Mouse (Mus musculus): Measurements from ENCODE around the gene Tia1.
A peak's percentile ranks its signal among the peaks of the same experiment; 100 is the strongest.
"Not testable (repeated sequence)": the region's sequence is repeated elsewhere in the genome, so short reads cannot be mapped to it uniquely, and the experiment has no call there.

Tia1 gene

DNA sequence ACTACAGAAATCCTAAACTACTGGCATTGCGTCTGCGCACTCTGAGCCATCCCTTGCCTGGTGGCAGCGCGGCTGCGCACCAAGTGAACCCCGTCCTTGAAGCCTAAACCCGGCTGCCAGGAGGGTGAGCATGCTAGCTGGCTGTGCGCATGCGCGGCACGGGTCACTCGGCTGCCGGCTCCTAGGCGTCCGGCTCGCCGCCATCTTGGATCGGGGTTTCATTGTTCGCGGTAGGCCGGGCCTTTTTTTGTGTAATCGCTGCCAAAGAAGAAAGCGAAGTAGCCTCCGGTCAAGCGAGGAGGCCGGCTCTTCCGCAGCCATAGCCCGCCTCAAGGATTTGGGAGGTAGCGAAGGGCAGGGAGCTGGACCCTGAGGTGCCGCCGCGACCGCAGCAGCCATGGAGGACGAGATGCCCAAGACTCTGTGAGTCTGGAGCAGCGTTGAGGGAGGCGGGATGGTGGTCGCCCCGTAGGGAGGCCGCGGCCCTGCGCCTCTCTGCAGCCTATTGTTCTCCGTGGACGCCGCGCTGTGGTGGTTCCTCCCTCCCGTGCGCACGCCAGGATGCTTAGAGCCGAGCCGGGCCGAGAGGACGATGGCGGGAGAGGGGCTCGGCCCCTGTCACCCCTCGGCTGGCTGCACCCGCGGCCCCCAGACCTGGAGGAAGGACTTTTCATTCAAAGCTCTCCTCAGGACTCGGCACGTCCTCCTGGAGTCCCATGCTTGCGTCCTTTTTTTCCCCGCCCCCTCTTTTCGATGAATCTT, at the start of gene Tia1:
TSS of gene Tia1 (plus strand) at position 120 of the 762 bp plus-strand sequence.
- DNase-seq, result peak; percentile 98 to 99

DNA sequence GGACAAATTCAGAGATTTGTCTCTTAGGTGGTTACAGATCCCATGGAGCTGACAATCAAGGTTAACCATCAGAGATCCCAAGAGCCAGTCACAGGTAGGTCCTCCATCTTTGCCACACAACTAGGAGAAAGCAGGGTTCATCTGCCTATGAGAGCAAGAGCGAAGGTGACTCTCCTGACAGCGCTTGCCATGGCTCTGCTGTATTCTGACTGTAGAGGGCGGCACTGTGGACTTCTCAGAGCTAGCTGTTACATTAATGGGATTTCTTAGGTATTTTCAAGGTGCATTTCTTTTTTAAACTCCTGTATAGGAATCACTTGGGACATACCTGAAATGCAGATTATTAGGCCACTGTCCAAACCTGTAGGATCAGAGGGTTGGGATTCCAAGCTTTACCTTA, 49.1 kb upstream of the Tia1 start:
- DNase-seq, result no peak

DNA sequence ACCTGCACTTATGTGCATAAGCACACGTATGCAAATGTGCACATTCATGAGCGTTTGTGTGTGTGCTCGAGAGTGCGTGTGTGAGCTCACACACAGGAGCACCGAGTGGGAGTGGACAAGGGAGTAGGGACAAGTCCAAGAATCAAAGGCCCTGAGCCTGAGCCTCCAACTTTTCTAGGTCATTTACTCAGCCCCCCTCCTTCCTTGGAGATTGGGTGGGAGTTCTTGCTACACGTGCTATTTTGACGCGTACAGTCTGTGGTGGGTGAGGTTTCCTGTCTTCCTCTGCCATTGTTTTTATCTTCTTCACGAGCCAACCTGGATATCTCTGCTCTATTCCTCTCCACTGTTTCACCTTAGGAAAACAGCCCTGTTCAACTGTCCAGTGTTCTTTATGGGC, 47.1 kb upstream of the Tia1 start:
- no peak for DNase-seq

DNA sequence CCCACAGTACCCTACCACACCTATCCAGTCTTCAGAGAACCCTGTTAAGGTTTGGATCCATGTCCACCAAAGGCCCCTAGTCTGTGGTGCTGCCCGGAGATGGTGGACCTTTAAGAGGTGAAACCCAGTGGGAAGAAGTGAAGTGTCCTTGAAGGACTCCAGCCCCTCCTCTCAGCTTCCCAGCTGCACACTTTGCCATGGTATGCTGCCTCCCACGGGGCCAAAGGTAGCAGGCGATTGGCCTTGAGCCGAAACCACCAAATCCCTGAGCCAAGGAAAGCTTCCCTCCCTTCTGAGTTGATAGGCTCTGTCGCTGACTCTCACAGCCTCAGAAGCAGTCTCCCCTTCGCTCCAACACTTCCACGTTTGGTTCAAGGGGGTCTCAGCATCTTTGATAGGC, 43.3 kb upstream of the Tia1 start:
- no peak for DNase-seq

DNA sequence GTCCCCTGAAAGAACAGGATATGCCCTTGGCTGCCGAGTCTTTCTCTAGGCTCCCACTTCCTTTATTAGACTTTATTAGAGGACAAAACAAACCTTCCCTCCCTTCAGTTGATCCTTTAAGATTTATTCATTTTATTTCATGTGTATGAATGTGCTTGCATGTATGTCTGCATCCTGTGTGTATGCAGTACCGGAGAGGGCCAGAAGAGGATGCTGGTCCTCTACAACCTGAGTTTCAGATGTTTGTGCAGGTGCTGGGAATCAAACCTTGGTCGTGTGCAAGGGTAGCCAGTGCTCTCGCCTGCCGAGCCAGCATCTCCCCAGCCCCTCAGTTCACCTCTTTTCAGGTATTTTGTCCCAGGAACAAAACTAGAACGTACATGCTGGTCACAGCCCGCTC, 42.6 kb upstream of the Tia1 start:
- DNase-seq, result no peak

DNA sequence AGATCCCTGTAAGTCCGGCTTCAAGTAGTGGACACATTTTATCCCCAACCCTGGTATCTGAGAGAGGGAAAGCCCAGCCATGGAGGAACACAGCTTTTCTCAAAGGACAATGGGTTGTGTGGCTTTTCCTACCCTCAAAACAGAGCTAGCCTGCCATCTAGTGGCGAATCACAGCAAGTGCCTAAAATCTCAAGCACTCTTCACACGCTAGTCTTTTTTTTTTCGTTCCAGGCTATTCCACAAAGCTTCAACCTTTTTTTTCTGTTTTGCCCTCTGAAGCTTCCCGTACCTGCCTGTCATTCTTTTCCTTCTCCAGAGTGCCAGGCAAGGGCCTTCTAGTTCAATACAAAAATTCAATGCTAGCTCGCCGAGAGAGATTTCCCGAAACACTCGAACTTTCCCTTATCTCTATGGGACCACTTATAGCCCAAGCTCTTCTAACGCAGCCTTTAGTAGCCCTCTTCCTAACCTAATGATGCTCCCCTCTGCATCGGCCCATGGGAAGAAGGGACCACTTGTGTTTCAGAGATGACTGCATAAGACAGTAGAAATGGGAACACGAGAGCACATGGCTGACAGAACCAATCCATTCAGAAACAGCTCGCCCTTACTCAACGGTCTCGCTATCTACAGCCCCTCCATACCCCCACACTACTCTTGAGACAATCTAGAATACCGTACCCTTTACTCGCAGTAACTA, 39.4 kb upstream of the Tia1 start:
- DNase-seq, result peak; percentile 91 to 92

DNA sequence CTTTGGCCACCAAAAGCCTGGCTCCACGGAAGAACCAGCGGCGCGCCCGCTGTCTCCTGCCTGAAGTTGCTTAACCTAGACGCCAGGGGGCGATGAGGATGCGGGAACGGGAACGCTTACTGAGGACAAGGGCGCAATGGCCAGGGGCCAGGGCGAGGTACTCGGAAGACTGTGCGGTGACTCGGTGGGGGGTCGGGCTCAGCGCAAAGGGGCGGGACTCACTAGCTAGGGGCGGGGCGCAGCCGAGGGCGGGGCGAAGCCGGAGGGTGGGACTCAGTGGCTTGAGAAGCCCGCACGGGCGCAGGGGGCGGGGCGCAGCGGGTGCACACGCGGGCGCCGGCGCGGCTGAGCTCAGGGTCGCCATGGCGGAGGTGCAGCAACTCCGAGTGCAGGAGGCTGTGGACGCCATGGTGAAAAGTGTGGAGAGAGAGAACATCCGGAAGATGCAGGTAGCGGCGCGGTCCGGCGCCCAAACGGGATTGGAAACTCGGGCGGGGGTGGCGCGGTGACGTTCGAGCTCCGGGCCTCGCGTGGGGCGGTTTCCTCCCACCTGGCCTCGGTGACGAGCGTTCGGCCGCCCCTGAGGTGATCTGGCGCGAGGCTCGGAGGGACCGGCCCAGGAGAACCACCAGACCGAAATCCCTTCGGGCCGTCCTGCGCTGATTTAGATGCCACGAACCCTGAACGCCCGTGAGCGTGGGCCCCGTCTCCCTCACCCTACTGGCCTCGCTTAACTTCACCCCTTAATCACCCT, 38.5 kb upstream of the Tia1 start, which contains the start of gene Fam136a:
TSS of gene Fam136a (plus strand) at position 276 of the 754 bp plus-strand sequence.
- peak; percentile 99 for DNase-seq

DNA sequence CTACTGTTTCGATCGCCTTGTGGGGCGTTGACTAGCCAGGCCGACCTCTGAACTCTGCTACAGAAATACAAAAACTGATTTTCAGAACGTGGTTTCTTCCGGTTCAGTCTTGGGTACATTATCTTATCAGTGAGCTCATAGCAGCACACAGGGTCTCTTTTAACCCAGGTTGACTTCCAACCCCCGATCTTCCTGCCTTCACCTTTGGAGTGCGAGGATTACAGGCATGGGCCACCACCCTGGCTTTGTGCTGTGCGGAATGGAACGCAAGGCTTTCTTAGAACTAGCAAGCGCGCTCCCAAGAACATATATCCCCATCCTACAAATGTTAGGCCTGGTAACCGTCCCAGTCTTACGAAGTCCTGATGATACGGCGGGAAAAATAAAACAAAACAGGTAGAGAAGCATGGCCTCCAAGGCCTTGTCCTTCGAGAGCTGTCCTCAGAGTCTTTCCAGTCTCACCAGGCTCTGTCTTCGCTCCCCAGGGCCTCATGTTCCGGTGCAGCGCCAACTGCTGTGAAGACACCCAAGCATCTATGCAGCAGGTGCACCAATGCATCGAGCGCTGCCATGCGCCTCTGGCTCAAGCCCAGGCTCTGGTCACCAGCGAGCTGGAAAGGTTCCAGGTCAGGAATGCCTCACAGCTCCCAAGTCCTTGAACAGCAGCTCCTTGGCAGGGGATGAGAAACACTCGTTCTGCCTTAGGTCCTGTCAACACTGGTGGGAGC, 37.7 kb upstream of the Tia1 start:
- peak; percentile 81 to 83 for DNase-seq

DNA sequence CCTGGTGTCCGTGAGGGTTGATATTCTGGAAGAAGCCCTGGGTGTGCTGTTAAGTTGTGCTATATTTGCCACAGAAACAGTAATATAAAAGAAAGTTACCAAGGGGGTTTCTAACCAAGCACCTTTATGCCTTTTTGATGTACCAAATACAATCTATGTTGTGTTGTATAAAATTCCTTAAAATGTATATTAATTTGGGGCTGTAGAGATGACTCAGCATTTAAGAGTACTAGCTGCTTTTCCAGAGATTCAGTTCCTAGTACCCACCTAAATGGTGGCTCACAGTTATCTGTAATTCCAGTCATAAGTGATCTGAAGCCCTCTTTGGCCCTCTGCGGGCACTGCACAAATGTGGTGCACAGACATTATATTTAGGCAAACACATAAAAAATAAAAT, 37.2 kb upstream of the Tia1 start:
- no peak for DNase-seq

DNA sequence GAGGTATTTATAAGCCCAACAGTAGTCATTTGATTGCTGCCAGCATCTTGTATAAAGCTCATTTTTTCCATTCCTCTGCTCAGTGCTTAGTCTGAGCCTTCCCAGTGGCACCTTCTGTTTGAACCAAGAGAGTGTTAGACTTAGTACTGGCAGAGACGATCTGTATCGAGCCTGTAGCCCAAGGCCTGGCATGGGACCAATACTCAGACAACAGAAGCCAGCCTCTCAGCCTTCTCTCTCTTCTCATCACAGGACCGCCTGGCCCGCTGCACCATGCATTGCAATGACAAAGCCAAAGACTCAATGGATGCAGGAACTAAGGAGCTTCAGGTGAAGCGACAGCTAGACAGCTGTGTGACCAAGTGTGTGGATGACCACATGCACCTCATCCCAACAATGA, 35.5 kb upstream of the Tia1 start:
- peak; percentile 22 to 30 for DNase-seq

DNA sequence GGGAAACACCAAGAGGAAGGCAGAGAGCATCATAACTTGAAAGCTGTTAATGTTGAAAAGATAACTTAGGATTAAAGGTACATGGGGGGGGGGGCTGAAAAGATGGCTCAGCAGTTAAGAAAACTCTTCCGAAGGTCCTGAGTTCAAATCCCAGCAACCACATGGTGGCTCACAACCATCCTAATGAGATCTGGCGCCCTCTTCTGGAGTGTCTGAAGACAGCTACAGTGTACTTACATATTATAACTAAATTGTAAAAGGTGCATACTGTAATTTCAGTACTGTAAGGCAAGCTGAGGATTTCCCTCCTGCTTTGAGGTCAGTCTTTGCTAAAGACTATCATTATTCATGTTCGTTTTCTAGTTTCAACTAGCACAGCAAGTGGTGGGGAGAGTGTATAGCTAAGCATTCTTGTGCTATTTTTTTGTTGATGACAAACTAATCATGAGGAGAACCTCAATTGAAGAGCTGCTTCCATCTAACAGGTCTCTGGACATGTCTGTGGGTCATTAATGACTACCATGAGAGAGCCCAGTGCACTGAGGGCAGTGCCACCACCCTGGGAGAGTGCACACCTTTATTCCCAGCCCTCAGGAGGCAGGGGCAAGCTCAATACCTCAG, 33.8 kb upstream of the Tia1 start:
- peak; percentile 29 to 49 for DNase-seq

DNA sequence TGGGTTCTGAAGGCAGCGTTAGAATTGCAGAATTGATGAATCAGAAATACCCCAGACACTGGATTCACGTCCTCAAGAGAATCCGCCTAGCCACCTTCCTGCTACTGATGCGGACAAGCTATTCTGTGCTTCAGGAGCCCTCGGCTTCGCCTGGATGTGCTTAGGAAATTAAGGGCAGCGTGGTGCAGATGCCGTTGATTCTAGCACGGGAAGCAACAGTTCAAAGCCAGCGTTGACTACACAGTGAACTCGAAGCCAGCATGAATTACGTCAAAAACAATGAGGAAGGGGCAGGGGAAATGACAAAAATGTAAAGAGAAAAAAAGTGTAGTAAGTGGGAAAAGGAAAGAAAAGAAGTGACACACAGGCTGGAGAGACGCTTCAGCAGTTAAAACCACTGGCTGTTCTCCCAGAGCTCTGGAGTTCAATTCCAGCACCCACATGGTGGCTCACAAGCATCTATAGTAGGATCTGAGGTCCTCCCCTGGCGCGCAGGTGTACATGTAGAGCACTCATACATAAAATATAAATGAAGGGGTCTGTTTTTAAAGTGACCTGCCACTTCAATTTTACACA, 33.2 kb upstream of the Tia1 start, which contains the start of gene Snrpg:
TSS of gene Snrpg (plus strand) at position 541 of the 576 bp plus-strand sequence.
- no peak for DNase-seq

DNA sequence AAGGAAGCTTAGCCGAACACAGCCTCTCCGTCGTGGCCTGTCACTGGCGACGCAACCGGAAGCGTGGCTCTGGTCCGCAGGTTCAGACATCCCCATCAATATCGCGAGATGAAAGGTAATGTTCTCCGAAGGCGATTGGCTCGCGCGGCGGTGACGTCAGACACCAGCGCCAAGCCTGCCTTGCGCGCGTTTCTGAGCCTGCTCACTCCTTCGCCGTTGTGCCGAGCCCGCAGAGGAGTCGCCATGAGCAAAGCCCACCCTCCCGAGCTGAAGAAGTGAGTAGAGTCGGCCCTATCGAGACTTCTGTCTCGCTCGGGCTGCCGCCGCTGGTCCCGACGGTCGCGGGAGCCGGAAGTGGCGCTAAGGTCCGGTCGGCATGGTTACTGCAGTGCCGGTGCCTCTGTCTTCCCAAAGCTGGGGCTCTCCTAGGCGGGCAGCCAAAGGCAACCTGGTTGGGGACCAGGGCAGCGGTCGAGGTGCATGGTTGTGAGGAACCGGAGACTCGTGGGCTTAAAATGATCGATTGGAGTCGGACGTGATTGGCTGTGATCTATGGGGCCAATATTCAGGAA, 32.6 kb upstream of the Tia1 start:
- DNase-seq, result peak; percentile 98

DNA sequence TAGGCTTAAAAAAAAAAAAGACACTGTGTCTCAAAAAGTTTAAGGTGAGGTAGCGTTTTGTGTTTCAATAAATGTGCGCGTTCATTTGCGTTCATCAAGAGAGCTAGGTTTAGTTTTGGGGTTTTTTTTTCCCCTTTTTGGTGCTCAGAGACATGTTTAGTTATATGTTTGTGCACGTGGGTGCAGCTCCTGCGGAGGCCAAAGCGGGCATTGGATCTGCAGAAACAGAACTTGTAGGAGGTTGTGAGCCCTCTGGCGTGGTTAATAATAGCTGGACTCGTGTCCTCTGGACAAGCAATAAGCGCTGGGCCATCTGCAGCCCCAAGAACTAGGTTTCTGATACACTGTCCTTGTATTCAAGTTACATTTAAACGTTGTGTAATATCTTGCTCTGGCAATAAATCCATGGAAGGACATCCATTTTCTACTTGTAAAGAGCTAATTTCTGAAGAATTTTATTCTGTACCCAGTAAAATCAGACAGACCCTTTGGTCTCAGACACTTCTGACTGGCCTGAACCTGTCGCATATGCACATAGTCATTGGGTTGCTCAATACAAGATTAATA, 32.0 kb upstream of the Tia1 start:
- no peak for DNase-seq

DNA sequence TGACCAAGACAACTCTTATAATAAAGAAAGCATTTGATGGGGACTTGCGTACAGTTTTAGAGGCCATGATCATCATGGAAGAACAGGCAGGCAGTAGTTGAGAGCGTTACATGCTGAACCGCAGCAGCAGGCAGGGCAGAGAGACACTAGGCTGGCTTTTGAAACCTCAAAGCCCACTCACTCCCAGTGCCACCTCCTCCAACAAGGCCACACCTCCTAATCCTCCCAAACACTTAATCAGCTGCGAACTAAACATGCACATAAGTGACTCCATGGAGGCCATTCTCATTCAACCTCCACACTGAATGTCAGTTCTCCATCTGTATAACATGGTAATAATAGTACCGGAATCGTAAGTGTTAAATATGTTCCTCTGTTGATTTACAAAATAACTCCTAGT, 30.5 kb upstream of the Tia1 start:
- no peak for DNase-seq

DNA sequence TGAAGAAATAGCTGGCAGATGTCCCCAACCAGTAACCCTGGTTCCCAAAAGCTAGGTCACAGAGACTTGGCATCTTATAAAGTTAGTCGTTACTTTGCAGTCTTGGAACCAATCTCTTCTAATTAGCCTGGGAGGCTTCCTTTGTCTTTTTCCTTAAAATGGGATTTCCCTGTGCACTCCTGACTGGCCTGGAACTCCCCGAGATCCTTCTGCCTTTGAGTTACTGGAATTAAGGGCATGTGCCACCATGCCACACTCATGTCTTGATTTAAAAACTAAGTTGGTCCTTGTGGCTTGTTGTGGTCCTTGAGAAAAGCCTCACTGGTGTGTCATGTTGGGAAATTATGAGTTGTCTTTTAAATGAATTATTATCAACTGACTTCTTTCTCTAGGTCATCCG, 25.7 kb upstream of the Tia1 start:
- DNase-seq, result no peak

DNA sequence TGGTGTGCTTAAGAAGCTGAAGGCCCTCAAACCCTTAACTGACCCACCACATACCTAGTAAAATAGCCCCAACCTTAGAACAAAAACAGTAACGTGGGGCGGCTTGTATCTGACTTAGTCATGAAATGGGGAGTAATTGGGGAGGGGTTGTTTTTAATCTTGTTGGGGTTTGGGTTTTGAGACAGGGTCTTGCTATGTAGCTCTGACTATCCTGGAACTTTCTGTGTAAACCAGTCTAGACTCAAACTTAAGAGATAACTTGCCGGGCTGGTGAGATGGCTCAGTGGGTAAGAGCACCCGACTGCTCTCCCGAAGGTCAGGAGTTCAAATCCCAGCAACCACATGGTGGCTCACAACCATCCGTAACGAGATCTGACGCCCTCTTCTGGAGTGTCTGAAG, 23.9 kb upstream of the Tia1 start:
- DNase-seq, result not testable (repeated sequence)

DNA sequence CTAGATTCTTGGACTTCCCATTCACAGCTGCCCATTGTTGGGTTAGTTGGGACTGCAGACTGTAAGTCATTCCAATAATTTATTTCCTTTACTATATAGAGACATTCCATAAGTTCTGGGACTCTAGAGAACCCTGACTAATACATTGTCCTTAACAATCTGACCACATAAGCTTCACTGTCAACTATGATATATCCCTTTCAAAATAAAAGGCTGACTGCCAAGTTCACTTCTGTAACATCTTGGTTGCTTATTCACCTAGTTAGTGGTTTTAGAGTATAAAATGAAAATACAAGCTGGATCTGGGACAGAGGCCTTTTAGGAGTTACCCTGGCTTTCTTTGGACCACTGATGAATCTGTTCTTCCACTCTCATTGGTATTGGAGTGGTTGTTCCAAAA, 21.5 kb upstream of the Tia1 start:
- no peak for DNase-seq

DNA sequence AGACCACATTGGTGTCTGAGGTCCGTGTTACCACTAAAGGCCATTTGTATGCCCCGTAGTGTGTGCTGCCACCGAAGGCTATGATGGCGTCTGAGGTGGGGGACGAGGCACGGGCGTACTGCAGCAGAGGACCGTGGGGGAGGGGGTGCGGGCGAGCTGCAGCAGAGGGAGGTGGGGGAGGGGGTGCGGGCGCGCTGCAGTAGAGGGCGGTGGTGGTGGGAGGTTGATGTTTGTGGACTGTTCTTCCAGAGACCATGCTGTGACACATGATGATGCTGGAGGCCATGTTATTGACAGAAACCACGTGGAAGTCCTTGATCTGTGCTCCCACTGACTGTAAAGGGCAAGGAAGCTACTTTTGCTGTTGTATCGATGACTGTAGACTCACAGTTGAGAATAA, 20.6 kb upstream of the Tia1 start:
- no peak for DNase-seq

DNA sequence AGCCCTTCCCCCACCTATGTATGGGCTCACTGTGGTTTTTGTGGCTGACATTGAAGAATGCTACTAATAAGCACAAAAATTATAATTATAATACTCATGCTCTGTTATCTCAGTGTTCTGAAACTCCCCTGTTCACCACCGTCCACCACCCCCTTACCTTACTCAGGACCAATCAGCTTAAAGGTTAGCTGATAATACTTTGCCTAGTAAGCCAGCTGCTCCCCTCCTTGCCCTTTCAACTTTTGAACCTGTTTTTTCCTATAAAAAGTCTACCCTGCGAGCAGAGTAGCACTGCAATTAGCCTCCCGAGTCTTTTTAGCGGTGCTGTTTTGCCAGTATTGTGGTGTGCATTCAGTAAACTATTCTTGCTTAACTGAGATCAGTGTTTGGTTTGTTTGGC, 19.3 kb upstream of the Tia1 start:
- no peak for DNase-seq

DNA sequence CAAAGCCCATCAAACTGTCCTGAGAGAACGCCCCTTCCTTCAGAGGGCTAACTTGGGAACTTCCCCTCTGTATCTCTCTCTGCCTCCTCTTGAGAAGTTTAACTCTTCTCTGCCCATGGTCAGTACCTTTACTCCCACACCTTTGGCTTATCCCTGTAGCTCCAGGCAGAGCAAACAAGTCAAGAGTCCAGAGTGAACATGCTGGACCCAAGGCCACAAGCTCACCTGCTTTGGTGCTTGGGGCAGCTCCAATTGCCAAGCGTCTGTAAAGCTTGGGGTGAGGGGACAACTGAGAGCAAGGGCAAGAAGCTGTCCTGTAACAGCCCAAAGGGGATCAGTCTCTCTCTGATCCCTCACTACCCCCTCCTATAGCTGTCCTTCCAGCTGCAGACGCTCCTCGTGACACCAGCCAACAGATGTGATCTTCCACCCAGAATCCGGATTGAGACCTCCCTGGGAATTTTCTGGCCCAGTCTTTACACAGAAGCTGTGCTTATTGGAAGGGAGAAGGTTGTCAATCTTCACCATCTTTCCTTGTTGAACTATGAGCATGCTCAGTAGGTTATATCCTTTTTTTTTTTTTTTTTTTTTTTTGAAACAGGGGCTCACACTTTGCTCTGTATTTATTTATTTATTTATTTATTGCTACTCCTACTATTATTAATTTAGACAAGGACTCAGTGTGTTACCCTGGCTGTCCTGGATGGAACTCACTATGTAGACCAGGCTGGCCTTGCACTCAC, 18.5 kb upstream of the Tia1 start:
- DNase-seq, result no peak

All from cerebellum, postnatal 10 days (tissue).